Mouse (Mus musculus): ENCODE results near the gene Sema5a.

The Sema5a gene

GRCm38 (mm10) chr15:32356805-32357204, 112.2 kb downstream of the Sema5a start:
- DNase-seq (ENCODE audit: low read depth): no peak

- DNase-seq (ENCODE audit: low read depth): no peak
Measured at GRCm38 (mm10) chr15:32367841-32368240, 123.2 kb downstream of the Sema5a start.

- DNase-seq (ENCODE audit: low read depth): no peak
Measured at GRCm38 (mm10) chr15:32370914-32371313, 126.3 kb downstream of the Sema5a start.

- no peak for DNase-seq (ENCODE audit: low read depth)
Measured at GRCm38 (mm10) chr15:32371385-32371784, 126.8 kb downstream of the Sema5a start.

- no peak for DNase-seq (ENCODE audit: low read depth)
Measured at GRCm38 (mm10) chr15:32376326-32376725, 131.7 kb downstream of the Sema5a start.

GRCm38 (mm10) chr15:32377781-32378180, 133.2 kb downstream of the Sema5a start:
- peak; percentile 58 for DNase-seq (ENCODE audit: low read depth)

- DNase-seq (ENCODE audit: low read depth): no peak
Measured at GRCm38 (mm10) chr15:32380311-32380710, 135.7 kb downstream of the Sema5a start.

GRCm38 (mm10) chr15:32382930-32383481, 138.4 kb downstream of the Sema5a start:
- DNase-seq (ENCODE audit: low read depth): peak; percentile 28

GRCm38 (mm10) chr15:32396241-32396890, 151.8 kb downstream of the Sema5a start:
- no peak for DNase-seq (ENCODE audit: low read depth)

GRCm38 (mm10) chr15:32397064-32397463, 152.5 kb downstream of the Sema5a start:
- peak; percentile 20 for DNase-seq (ENCODE audit: low read depth)

- DNase-seq (ENCODE audit: low read depth): no peak
Measured at GRCm38 (mm10) chr15:32398721-32399120, 154.1 kb downstream of the Sema5a start.

GRCm38 (mm10) chr15:32401909-32402527, 157.4 kb downstream of the Sema5a start:
- DNase-seq (ENCODE audit: low read depth): peak; percentile 74

GRCm38 (mm10) chr15:32403321-32403720, 158.7 kb downstream of the Sema5a start:
- DNase-seq (ENCODE audit: low read depth): no peak

GRCm38 (mm10) chr15:32406436-32406835, 161.8 kb downstream of the Sema5a start:
- no peak for DNase-seq (ENCODE audit: low read depth)

GRCm38 (mm10) chr15:32407766-32408165, 163.2 kb downstream of the Sema5a start:
- no peak for DNase-seq (ENCODE audit: low read depth)

GRCm38 (mm10) chr15:32416291-32416690, 171.7 kb downstream of the Sema5a start:
- no peak for DNase-seq (ENCODE audit: low read depth)

- DNase-seq (ENCODE audit: low read depth): no peak
Measured at GRCm38 (mm10) chr15:32422631-32423030, 178.0 kb downstream of the Sema5a start.

GRCm38 (mm10) chr15:32423061-32423460, 178.5 kb downstream of the Sema5a start:
- no peak for DNase-seq (ENCODE audit: low read depth)

- DNase-seq (ENCODE audit: low read depth): no peak
Measured at GRCm38 (mm10) chr15:32427188-32427924, 182.7 kb downstream of the Sema5a start.

- no peak for DNase-seq (ENCODE audit: low read depth)
Measured at GRCm38 (mm10) chr15:32432927-32433832, 188.6 kb downstream of the Sema5a start.

- no peak for DNase-seq (ENCODE audit: low read depth)
Measured at GRCm38 (mm10) chr15:32433833-32434155, 189.2 kb downstream of the Sema5a start.

GRCm38 (mm10) chr15:32434274-32434673, 189.7 kb downstream of the Sema5a start:
- no peak for DNase-seq (ENCODE audit: low read depth)

Measured in 416B (cell line).